In the genomic region with DNA sequence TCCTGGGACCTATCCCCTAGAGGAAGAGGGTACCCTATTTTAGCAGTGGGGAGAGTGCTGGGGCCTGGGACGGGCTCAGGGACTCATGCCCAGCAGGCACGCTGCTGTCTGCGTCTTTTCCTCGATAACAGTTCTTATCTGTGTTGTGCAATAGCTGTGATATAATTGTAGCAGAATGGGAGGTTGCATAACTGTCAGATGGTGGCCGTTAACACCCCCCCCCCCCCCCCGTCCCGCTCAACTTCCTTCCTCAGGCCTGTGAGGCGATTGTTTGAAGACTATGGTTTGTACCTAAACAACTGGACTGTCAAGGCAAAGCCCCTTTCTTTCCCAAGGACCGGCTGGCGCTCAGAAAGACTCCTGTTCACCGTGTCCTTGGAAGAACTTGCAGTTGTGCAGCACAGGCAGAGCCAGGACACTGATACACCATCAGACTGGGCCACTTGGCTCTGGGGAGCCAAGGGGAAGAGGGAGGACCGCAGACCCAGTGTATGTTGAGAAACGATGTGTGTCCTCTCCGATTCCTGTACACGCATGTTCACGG, we compare ENCODE assay signal across 8 mouse cellular contexts. TPM values are rescaled to one million over a fixed set of nuclear protein-coding genes. Genes with fewer than 3 reads are reported as not detected.
DNase-seq lines count a peak whose midpoint lies in the region; ATAC-seq and TF ChIP-seq lines count a peak whose summit lies in the region.

No protein-coding gene starts in this region.

- no peak overlapping the region for H3K9ac ChIP-seq in kidney, embryonic 16.5 days (replicated peaks; ENCODE audit: low read length)
- no peak overlapping the region for H3K9ac ChIP-seq in kidney, embryonic 14.5 days (ENCODE audit: low read depth, low read length)
- H3K9ac ChIP-seq in intestine, postnatal 0 days (ENCODE audit: low read depth, low read length): no peak overlapping the region

- H3K4me1 ChIP-seq in kidney, embryonic 16.5 days (ENCODE audit: insufficient read depth, low read length): peaks cover 18% of the 10 kb centered on the region
- H3K4me1 ChIP-seq in kidney, embryonic 14.5 days (ENCODE audit: control insufficient read depth, insufficient read depth, low read length): peaks cover 6% of the 10 kb centered on the region; the same call in 1 of the 2 replicates
- H3K4me1 ChIP-seq in intestine, postnatal 0 days (replicated peaks; ENCODE audit: control insufficient read depth, insufficient read depth, low read length): no peaks in the 10 kb centered on the region

- H3K4me3 ChIP-seq in kidney, embryonic 16.5 days (ENCODE audit: low read length): no peak overlapping the region
- no peak overlapping the region for H3K4me3 ChIP-seq in kidney, embryonic 14.5 days (ENCODE audit: low read length)
- no peak overlapping the region for H3K4me3 ChIP-seq in intestine, postnatal 0 days (ENCODE audit: low read depth, low read length)

- peaks cover 13% of the 10 kb centered on the region for H3K36me3 ChIP-seq in kidney, embryonic 16.5 days (ENCODE audit: insufficient read depth, low read length)
- H3K36me3 ChIP-seq in kidney, embryonic 14.5 days (ENCODE audit: control insufficient read depth, insufficient read depth, low read length): peaks cover 24% of the 10 kb centered on the region; the same call in 1 of the 2 replicates
- peaks cover 28% of the 10 kb centered on the region for H3K36me3 ChIP-seq in intestine, postnatal 0 days (ENCODE audit: control insufficient read depth, insufficient read depth)

- no peaks in the 10 kb centered on the region for H3K9me3 ChIP-seq in kidney, embryonic 16.5 days (ENCODE audit: low read length)
- no peaks in the 10 kb centered on the region for H3K9me3 ChIP-seq in kidney, embryonic 14.5 days (ENCODE audit: control insufficient read depth, low read length)
- H3K9me3 ChIP-seq in intestine, postnatal 0 days (ENCODE audit: control insufficient read depth): no peaks in the 10 kb centered on the region

- no peaks in the 10 kb centered on the region for H3K27me3 ChIP-seq in kidney, embryonic 16.5 days (ENCODE audit: insufficient read depth, low read length)
- no peaks in the 10 kb centered on the region for H3K27me3 ChIP-seq in kidney, embryonic 14.5 days (ENCODE audit: control insufficient read depth, insufficient read depth, low read length)
- H3K27me3 ChIP-seq in intestine, postnatal 0 days (replicated peaks; ENCODE audit: control insufficient read depth, insufficient read depth, low read length): no peaks in the 10 kb centered on the region

- peak overlapping the region; percentile 40; the same call in 1 of the 2 replicates for H3K27ac ChIP-seq in kidney, embryonic 16.5 days (ENCODE audit: low read length)
- no peak overlapping the region for H3K27ac ChIP-seq in kidney, embryonic 14.5 days (ENCODE audit: low read depth, low read length)
- H3K27ac ChIP-seq in intestine, postnatal 0 days (ENCODE audit: low read depth, low read length): 0 out of 2 replicates have a peak overlapping the region, but pooled peaks have one; percentile 3

- H3K4me2 ChIP-seq in kidney, embryonic 16.5 days (replicated peaks; ENCODE audit: low read depth, low read length): no peak overlapping the region
- no peak overlapping the region for H3K4me2 ChIP-seq in kidney, embryonic 14.5 days (replicated peaks; ENCODE audit: low read depth, low read length)
- H3K4me2 ChIP-seq in intestine, postnatal 0 days (replicated peaks; ENCODE audit: low read depth): peak overlapping the region; percentile 10

- DNase-seq in c-Kit-positive CD71-positive TER-119-positive erythroid progenitor cells, embryonic 14.5 days (ENCODE audit: low spot score): peak; percentile 66
- no peak for DNase-seq in frontal cortex, adult 2 months (ENCODE audit: extremely low spot score in 1 of 2, low spot score in 1 of 2)
- DNase-seq in cerebellum, postnatal 36 days: no peak
- DNase-seq in cerebellum, adult 9-11 months: no peak

- TF ChIP-seq CTCF in intestine, postnatal 0 days (IDR thresholded peaks at IDR 0.05; ENCODE audit: low read depth): no peak

- 71% methylated on average over 16 of the region's 16 CpGs for WGBS in kidney, embryonic 16.5 days
- 79% methylated on average over 16 of the region's 16 CpGs for WGBS in kidney, embryonic 14.5 days
- WGBS in intestine, postnatal 0 days: 38% methylated on average over 16 of the region's 16 CpGs

- 0 out of 2 replicates have a peak, but pooled peaks have one; percentile 20 for ATAC-seq in kidney, embryonic 16.5 days (ENCODE audit: low FRiP score, low TSS enrichment)
- ATAC-seq in kidney, embryonic 14.5 days (ENCODE audit: low FRiP score, low TSS enrichment): no peak
- peak; percentile 50; the same call in 1 of the 2 replicates for ATAC-seq in intestine, postnatal 0 days
- ATAC-seq in megakaryocyte-erythroid progenitor cell, adult 5-6 weeks (replicated peaks; ENCODE audit: low FRiP score, low TSS enrichment, poor library complexity, severe bottlenecking): peak; percentile 71

RNA-seq across cellular contexts. Expression of a gene that starts 9.4 kb away (rescaled TPM):
- 45.7 and 50.1 TPM in 2 replicates for polyA plus RNA-seq in kidney, embryonic 16.5 days (2015; fragmentation: Nextera tagmentation; extraction: Ambion mirVana)
- polyA plus RNA-seq in kidney, embryonic 14.5 days (2014; fragmentation: Nextera tagmentation; extraction: Ambion mirVana): 32.8 and 41.7 TPM in 2 replicates
- 13.8 and 17.8 TPM in 2 replicates for polyA plus RNA-seq in intestine, postnatal 0 days (2015; fragmentation: Nextera tagmentation; extraction: Ambion mirVana)
- 81.5 and 99.6 TPM in 2 replicates for total RNA-seq in megakaryocyte-erythroid progenitor cell, adult 5-6 weeks (2014; fragmentation: Nextera tagmentation)
- 45.2 and 48.5 TPM in 2 replicates for total RNA-seq in megakaryocyte-erythroid progenitor cell, adult 5-6 weeks (2017)
- polyA plus RNA-seq in frontal cortex, adult 2 months (2012; rRNA removed): 48.1 and 49.1 TPM in 2 replicates

RNA-seq across cellular contexts. Expression of a gene that starts 10.2 kb away (rescaled TPM):
- polyA plus RNA-seq in kidney, embryonic 16.5 days (2015; fragmentation: Nextera tagmentation; extraction: Ambion mirVana): 15.6 and 33.9 TPM in 2 replicates
- polyA plus RNA-seq in kidney, embryonic 14.5 days (2014; fragmentation: Nextera tagmentation; extraction: Ambion mirVana): 37.0 and 67.9 TPM in 2 replicates
- polyA plus RNA-seq in intestine, postnatal 0 days (2015; fragmentation: Nextera tagmentation; extraction: Ambion mirVana): 59.7 and 61.9 TPM in 2 replicates
- total RNA-seq in megakaryocyte-erythroid progenitor cell, adult 5-6 weeks (2014; fragmentation: Nextera tagmentation): 351 and 396 TPM in 2 replicates
- 330 and 379 TPM in 2 replicates for total RNA-seq in megakaryocyte-erythroid progenitor cell, adult 5-6 weeks (2017)
- polyA plus RNA-seq in frontal cortex, adult 2 months (2012; rRNA removed): 32.8 and 33.0 TPM in 2 replicates

RNA-seq across cellular contexts. Expression of a gene that starts 38.6 kb away (rescaled TPM):
- polyA plus RNA-seq in kidney, embryonic 16.5 days (2015; fragmentation: Nextera tagmentation; extraction: Ambion mirVana): 105 and 111 TPM in 2 replicates
- polyA plus RNA-seq in kidney, embryonic 14.5 days (2014; fragmentation: Nextera tagmentation; extraction: Ambion mirVana): 128 and 143 TPM in 2 replicates
- polyA plus RNA-seq in intestine, postnatal 0 days (2015; fragmentation: Nextera tagmentation; extraction: Ambion mirVana): 59.0 and 60.5 TPM in 2 replicates
- 55.0 and 65.2 TPM in 2 replicates for total RNA-seq in megakaryocyte-erythroid progenitor cell, adult 5-6 weeks (2014; fragmentation: Nextera tagmentation)
- 49.4 and 53.2 TPM in 2 replicates for total RNA-seq in megakaryocyte-erythroid progenitor cell, adult 5-6 weeks (2017)
- 223 and 253 TPM in 2 replicates for polyA plus RNA-seq in frontal cortex, adult 2 months (2012; rRNA removed)
